Mouse (Mus musculus) lung, postnatal 0 days (tissue): Measurements from ENCODE around the gene Akip1.

ENCODE experiments used
- CTCF ChIP-seq: IDR thresholded peaks from 2 replicates; pipeline ENCODE4 v1.5.1; 2016; ENCODE audit warnings: antibody characterized with exemption, mild to moderate bottlenecking
- EP300 ChIP-seq: IDR thresholded peaks from 2 replicates; pipeline ENCODE4 v1.6.1; 2016; ENCODE audit warnings: antibody characterized with exemption, mild to moderate bottlenecking, control low read depth

DNA sequence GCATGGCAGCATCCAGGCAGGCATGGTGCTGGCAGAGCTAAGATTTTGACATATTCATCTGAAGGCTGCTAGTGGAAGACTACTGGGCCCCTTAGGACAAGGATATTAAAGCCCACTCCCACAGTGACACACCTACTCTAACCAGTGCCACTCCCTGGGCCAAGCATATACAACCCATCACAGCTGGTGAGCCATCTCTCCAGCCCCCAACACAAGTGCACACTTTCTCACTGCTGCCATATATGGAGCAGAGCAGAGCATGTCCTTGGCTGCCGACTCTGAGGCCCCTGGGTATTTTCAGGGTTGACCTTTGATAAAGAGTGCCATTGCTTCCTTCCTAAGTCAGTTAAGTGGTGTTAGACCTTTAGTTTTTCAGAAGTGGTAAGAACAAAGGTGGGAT, 6.6 kb downstream of the Akip1 start:
- no peak for TF ChIP-seq CTCF
- TF ChIP-seq EP300 = no peak
